Mouse (Mus musculus) CD4-positive naive resting alpha-beta T cell, adult 57 days (primary cell): ENCODE results near the gene C1qtnf3. TPM values are rescaled to one million over a fixed set of nuclear protein-coding genes. Genes with fewer than 3 reads are reported as not detected.

ENCODE experiments used
- total RNA-seq: library from RNA; stranded (reverse); gene quantifications from one replicate; pipeline ENCODE4 v1.2.4, GENCODE M21; 2023

Gene C1qtnf3
- not detected for total RNA-seq

DNA sequence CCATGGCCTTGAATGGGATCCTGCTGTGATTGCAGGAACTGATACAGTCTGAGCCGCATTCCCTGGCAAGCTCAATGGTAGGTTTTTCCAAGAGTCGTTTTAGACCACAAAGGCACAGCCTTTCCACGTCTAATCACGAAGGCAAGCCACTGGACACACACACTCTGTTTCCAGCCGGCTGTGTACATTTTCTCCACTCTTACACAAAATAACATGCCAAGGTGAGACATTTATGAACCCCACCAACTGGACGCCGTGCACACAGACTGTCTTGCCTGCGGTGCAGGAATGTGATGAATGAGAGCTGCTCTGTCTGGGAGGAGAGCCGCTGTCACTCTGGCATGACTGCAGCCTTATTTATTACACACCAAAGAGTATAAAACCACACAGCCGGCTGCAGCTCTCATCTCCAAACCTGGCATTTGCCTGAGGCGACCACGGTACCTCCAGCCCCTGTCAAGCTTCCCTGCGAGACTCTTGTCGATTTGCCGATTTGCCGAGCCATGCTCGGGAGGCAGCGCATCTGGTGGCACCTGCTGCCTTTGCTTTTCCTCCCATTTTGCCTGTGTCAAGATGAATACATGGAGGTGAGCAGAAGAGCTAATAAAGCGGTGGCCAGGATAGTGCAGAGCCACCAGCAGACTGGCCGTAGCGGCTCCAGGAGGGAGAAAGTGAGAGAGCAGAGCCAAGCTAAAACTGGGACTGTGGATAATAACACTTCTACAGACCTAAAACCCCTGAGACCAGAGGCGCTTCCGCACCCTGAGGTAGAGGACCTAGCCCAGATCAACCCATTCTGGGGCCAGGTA lies at the start of gene C1qtnf3:
Gene C1qtnf3 (plus strand): TSS at position 382 of the 809 bp plus-strand sequence.

DNA sequence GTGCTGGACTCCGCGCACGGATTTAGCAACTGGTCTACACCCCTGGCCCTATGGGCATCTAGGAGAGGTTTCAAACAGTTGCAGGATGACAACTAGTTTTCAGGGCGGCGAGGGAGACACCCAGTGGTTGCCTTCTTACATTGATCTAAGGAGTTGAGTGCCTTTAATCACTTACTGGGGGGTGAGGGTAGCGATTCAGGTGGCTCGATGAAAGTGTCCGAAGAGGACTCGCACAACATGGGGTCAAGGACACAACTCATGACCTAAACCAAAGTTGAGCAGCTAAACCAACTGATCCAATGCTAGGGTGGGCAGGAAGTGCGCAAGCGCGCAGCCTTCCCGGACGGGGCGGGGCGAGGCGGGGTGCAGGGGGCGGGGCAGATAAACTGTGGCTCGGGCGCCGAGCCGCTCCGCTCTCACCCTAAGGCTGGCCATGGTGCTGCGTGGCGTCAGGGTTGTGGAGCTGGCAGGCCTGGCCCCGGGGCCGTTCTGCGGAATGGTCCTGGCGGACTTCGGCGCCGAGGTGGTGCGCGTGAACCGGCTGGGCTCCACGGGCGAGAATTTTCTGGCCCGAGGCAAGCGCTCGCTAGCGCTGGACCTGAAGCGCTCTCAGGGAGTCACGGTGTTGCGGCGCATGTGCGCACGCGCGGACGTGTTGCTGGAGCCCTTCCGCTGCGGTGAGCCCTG lies 29.4 kb downstream of the C1qtnf3 start, which contains the start of gene Amacr:
Gene Amacr (plus strand): TSS at position 380 of the 687 bp plus-strand sequence.

DNA sequence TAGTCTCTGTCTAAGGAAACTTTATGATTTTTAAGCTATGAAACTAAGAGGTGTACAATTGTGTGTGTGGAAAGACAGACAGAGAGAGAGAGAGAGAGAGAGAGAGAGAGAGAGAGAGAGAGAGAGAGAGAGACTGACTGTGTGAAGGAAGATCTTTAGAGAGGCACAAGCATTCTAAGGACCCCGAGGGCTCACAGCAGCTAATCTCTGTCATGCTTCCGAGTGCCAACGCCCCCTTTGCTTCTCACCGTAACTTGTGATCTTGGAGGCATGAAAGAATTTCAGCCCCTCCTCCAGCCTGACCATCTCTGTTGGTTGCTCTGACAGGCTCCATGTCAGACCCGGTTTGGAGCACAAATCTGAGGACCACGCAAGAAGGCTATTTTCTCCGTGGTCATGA lies 48.3 kb downstream of the C1qtnf3 start, which contains the start of gene Slc45a2:
Gene Slc45a2 (plus strand): TSS at position 301 of the 400 bp plus-strand sequence.

Other genes starting within 250 kb of the C1qtnf3 start
- gene Rai14, start 237.7 kb upstream of the C1qtnf3 start, total RNA-seq: 0.47 TPM
- gene Amacr, start 29.4 kb downstream of the C1qtnf3 start, total RNA-seq: 3.8 TPM
- not detected for gene Slc45a2, start 48.4 kb downstream of the C1qtnf3 start, total RNA-seq
- gene Rxfp3, start 85.7 kb downstream of the C1qtnf3 start, total RNA-seq: not detected
- not detected for gene Adamts12, start 112.5 kb downstream of the C1qtnf3 start, total RNA-seq